Mouse (Mus musculus): ENCODE data around the gene Tmbim6. TPM values are rescaled to one million over a fixed set of nuclear protein-coding genes. Genes with fewer than 3 reads are reported as not detected.

The Tmbim6 gene
- polyA plus RNA-seq, 1 experiment from 2014 or later: 653 TPM

- Histone ChIP-seq H3K9me3 (ENCODE audit: low read length) (no peaks in the 10 kb centered on the region), H3K27ac (ENCODE audit: low read length) (peak overlapping the region; percentile 76), H3K4me3 (ENCODE audit: low read length) (no peak overlapping the region), H3K27me3 (ENCODE audit: insufficient read depth, low read length) (no peaks in the 10 kb centered on the region), H3K4me2 (replicated peaks; ENCODE audit: low read depth, low read length) (peak overlapping the region; percentile 6), H3K9ac (replicated peaks; ENCODE audit: low read length) (peak overlapping the region; percentile 4; the same call in 1 of the 2 replicates), H3K36me3 (ENCODE audit: insufficient read depth, low read length) (no peaks in the 10 kb centered on the region), H3K4me1 (ENCODE audit: insufficient read depth, low read length) (peaks cover 34% of the 10 kb centered on the region)
- ATAC-seq (ENCODE audit: low FRiP score, low TSS enrichment): peak; percentile 66
- 31% methylated on average over 7 of the region's 7 CpGs for WGBS
These were observed 28.6 kb upstream of the Tmbim6 start for GRCm38 (mm10) chr15:99364022-99364530.

DNA sequence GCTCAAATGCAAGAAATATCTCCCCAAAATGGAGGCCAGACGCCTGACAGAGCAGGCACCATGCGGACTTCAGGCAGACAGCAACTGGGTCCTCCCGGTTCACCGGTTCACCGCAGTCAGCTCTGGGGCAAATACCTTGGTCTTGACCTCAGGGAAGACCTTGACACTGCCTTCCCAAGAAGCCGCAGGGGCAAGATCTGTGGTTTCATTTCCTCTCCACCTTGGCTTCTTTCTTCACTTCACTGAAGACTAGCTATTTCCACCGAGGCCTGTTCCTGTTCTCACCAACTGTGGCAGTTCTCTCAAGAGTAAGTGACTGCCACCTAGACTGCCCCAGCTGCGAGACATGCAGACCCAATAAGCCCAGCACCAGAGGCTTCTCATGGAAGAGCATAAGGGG is 27.8 kb upstream of the Tmbim6 start:
- Histone ChIP-seq H3K4me2 (replicated peaks; ENCODE audit: low read depth, low read length) (peak overlapping the region; percentile 6; the same call in 1 of the 2 replicates), H3K4me3 (ENCODE audit: low read length) (no peak overlapping the region), H3K27ac (ENCODE audit: low read length) (peak overlapping the region; percentile 76), H3K9ac (replicated peaks; ENCODE audit: low read length) (no peak overlapping the region), H3K9me3 (ENCODE audit: low read length) (no peaks in the 10 kb centered on the region), H3K27me3 (ENCODE audit: insufficient read depth, low read length) (no peaks in the 10 kb centered on the region), H3K4me1 (ENCODE audit: insufficient read depth, low read length) (peaks cover 37% of the 10 kb centered on the region), H3K36me3 (ENCODE audit: insufficient read depth, low read length) (no peaks in the 10 kb centered on the region)
- 28% methylated on average over 8 of the region's 8 CpGs for WGBS
- no peak for ATAC-seq (ENCODE audit: low FRiP score, low TSS enrichment)

DNA sequence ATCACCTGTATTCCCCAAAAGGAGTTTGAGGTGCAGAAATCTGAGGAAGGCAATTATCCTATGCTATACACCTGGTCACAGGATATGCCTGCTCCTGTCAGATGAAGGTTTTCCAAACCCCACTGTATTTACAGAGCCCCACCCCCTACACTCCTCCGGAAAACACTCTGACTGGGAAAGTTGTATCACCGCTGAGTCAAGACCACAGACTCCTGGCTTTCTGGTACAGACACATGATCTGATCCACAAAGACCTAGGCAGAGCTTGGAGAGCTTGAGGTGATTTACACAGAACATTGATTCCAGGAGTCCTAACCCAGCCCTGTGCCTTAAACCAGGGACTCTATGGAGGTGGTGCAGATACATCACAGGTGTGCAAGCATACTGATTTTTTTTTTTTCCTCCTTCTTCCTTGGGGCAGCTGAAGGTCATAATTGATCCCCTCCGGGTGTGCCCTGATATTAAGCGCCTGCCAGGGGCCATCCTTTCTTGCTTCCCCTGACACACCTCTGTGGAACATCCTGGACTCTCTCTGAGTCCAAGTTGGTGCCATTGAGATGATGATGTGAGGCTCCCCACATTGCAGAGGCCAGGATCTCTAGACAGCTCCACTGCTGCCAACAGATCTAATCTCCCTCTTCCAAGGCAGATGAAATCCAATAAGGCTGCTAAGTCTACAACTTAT is 24.0 kb upstream of the Tmbim6 start:
- H3K4me3 ChIP-seq (ENCODE audit: low read length): peak overlapping the region; percentile 84
- ATAC-seq (ENCODE audit: low FRiP score, low TSS enrichment): no peak
- peaks cover 36% of the 10 kb centered on the region for H3K4me1 ChIP-seq (ENCODE audit: insufficient read depth, low read length)
- peak overlapping the region; percentile 88 for H3K9ac ChIP-seq (replicated peaks; ENCODE audit: low read length)
- H3K4me2 ChIP-seq (replicated peaks; ENCODE audit: low read depth, low read length): peak overlapping the region; percentile 69
- no peak overlapping the region; the same call in 1 of the 2 replicates for H3K27ac ChIP-seq (ENCODE audit: low read length)
- H3K36me3 ChIP-seq (ENCODE audit: insufficient read depth, low read length): no peaks in the 10 kb centered on the region
- no peaks in the 10 kb centered on the region for H3K27me3 ChIP-seq (ENCODE audit: insufficient read depth, low read length)
- 29% methylated on average over 4 of the region's 4 CpGs for WGBS
- no peaks in the 10 kb centered on the region for H3K9me3 ChIP-seq (ENCODE audit: low read length)

GRCm38 (mm10) chr15:99369391-99370171 is 23.1 kb upstream of the Tmbim6 start:
- no peaks in the 10 kb centered on the region for H3K36me3 ChIP-seq (ENCODE audit: insufficient read depth, low read length)
- H3K27ac ChIP-seq (ENCODE audit: low read length): peak overlapping the region; percentile 86
- H3K9ac ChIP-seq (replicated peaks; ENCODE audit: low read length): peak overlapping the region; percentile 88
- peaks cover 27% of the 10 kb centered on the region for H3K4me1 ChIP-seq (ENCODE audit: insufficient read depth, low read length)
- peak overlapping the region; percentile 69 for H3K4me2 ChIP-seq (replicated peaks; ENCODE audit: low read depth, low read length)
- H3K9me3 ChIP-seq (ENCODE audit: low read length): no peaks in the 10 kb centered on the region
- 3% methylated on average over 34 of the region's 39 CpGs for WGBS
- peak overlapping the region; percentile 84 for H3K4me3 ChIP-seq (ENCODE audit: low read length)
- peak; percentile 73; the same call in 1 of the 2 replicates for ATAC-seq (ENCODE audit: low FRiP score, low TSS enrichment)
- H3K27me3 ChIP-seq (ENCODE audit: insufficient read depth, low read length): no peaks in the 10 kb centered on the region

GRCm38 (mm10) chr15:99370259-99370691 is 22.4 kb upstream of the Tmbim6 start, which contains the start of gene Fmnl3:
TSS of gene Fmnl3 (minus strand) at chr15:99370482.
- no peaks in the 10 kb centered on the region for H3K9me3 ChIP-seq (ENCODE audit: low read length)
- peak within 1 kb of the TSS; percentile 84 for H3K4me3 ChIP-seq (ENCODE audit: low read length)
- H3K9ac ChIP-seq (replicated peaks; ENCODE audit: low read length): peak within 1 kb of the TSS; percentile 88
- H3K27ac ChIP-seq (ENCODE audit: low read length): peak within 1 kb of the TSS; percentile 86
- no peaks in the 10 kb centered on the region for H3K27me3 ChIP-seq (ENCODE audit: insufficient read depth, low read length)
- WGBS: under 1% methylated on average over 26 of the region's 48 CpGs
- peaks cover 21% of the 10 kb centered on the region for H3K4me1 ChIP-seq (ENCODE audit: insufficient read depth, low read length)
- no peaks in the 10 kb centered on the region for H3K36me3 ChIP-seq (ENCODE audit: insufficient read depth, low read length)
- peak; percentile 96 for ATAC-seq (ENCODE audit: low FRiP score, low TSS enrichment)
- H3K4me2 ChIP-seq (replicated peaks; ENCODE audit: low read depth, low read length): peak within 1 kb of the TSS; percentile 69

DNA sequence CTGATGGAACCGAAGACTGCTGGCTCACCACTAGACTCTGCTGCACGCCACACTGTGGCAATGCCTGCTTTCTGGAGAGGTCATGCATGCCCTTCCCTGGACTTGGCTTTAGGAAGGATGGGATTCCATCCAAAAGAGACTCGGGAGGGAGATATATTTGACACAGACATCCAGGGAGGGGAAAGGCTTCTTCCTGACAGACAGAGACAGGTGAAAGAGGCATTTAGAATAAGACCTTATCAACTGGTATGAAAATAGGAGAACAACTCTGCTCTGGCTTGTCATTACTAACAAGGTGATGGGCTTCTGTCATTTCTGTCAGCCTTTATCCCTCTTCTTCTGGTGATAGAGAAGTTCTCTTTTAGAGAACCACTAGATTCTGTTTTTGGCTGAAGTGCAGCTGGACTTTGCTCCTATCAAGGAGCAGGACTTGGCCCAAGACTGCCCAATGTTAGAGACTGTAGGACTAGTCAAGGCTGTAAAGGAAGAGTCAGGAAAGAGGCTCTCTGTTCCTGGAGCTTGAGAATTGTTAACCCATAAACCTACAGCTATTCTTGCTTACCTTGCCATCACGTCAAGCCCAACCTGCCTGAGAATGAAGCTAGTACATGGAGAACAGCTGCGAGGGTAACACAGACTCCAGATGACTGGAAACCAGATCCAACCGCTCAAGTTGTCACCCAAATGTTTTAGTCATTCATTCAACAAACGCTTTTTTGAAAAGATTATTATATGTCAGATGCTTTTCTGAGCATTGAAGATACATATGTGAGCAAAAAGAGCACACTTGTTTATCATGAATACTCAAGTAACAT is 20.9 kb upstream of the Tmbim6 start:
- H3K27me3 ChIP-seq (ENCODE audit: insufficient read depth, low read length): no peaks in the 10 kb centered on the region
- no peak overlapping the region for H3K27ac ChIP-seq (ENCODE audit: low read length)
- no peaks in the 10 kb centered on the region for H3K9me3 ChIP-seq (ENCODE audit: low read length)
- H3K36me3 ChIP-seq (ENCODE audit: insufficient read depth, low read length): no peaks in the 10 kb centered on the region
- no peak overlapping the region for H3K9ac ChIP-seq (replicated peaks; ENCODE audit: low read length)
- H3K4me3 ChIP-seq (ENCODE audit: low read length): no peak overlapping the region
- H3K4me1 ChIP-seq (ENCODE audit: insufficient read depth, low read length): peaks cover 21% of the 10 kb centered on the region
- WGBS: 89% methylated on average over 7 of the region's 7 CpGs
- no peak overlapping the region for H3K4me2 ChIP-seq (replicated peaks; ENCODE audit: low read depth, low read length)
- ATAC-seq (ENCODE audit: low FRiP score, low TSS enrichment): no peak

DNA sequence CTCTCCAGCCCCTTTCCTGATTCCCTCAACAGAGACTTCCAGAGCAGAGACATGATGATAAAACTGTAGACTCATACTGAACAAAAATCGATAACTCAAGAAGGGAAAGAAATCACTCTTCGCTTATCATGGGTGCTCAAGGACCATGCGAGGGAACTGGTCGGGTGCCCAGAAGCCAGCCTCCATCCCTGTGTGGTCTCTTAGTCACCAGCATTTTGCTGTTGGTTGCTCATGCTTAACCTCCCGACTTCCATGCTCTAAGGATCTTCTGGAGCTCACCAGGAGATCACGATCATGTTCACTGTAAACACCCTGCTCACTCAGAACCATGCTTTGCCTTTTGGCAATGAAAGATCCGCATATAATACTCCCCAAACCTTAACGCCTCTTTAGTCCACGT is 19.9 kb upstream of the Tmbim6 start:
- H3K27me3 ChIP-seq (ENCODE audit: insufficient read depth, low read length): no peaks in the 10 kb centered on the region
- no peak overlapping the region for H3K27ac ChIP-seq (ENCODE audit: low read length)

GRCm38 (mm10) chr15:99375036-99375435 is 17.6 kb upstream of the Tmbim6 start:
- H3K4me3 ChIP-seq (ENCODE audit: low read length): no peak overlapping the region
- no peak overlapping the region for H3K4me2 ChIP-seq (replicated peaks; ENCODE audit: low read depth, low read length)
- no peaks in the 10 kb centered on the region for H3K27me3 ChIP-seq (ENCODE audit: insufficient read depth, low read length)
- WGBS: 98% methylated on average over 5 of the region's 5 CpGs
- peaks cover 6% of the 10 kb centered on the region; the same call in 1 of the 2 replicates for H3K4me1 ChIP-seq (ENCODE audit: insufficient read depth, low read length)
- H3K9me3 ChIP-seq (ENCODE audit: low read length): peaks cover 5% of the 10 kb centered on the region; the same call in 1 of the 2 replicates
- no peak overlapping the region for H3K27ac ChIP-seq (ENCODE audit: low read length)
- H3K36me3 ChIP-seq (ENCODE audit: insufficient read depth, low read length): no peaks in the 10 kb centered on the region
- no peak overlapping the region for H3K9ac ChIP-seq (replicated peaks; ENCODE audit: low read length)
- ATAC-seq (ENCODE audit: low FRiP score, low TSS enrichment): no peak

More for the DNA sequence above, 19.9 kb upstream of the Tmbim6 start:
- Histone ChIP-seq H3K4me3 (ENCODE audit: low read length) (no peak overlapping the region), H3K4me1 (ENCODE audit: insufficient read depth, low read length) (peaks cover 21% of the 10 kb centered on the region), H3K4me2 (replicated peaks; ENCODE audit: low read depth, low read length) (no peak overlapping the region), H3K36me3 (ENCODE audit: insufficient read depth, low read length) (no peaks in the 10 kb centered on the region), H3K9me3 (ENCODE audit: low read length) (no peaks in the 10 kb centered on the region), H3K9ac (replicated peaks; ENCODE audit: low read length) (no peak overlapping the region)
- ATAC-seq (ENCODE audit: low FRiP score, low TSS enrichment): no peak
- 55% methylated on average over 9 of the region's 9 CpGs for WGBS

- no peak overlapping the region for H3K4me3 ChIP-seq (ENCODE audit: low read length)
- peaks cover 6% of the 10 kb centered on the region; the same call in 1 of the 2 replicates for H3K4me1 ChIP-seq (ENCODE audit: insufficient read depth, low read length)
- H3K27ac ChIP-seq (ENCODE audit: low read length): no peak overlapping the region
- H3K9me3 ChIP-seq (ENCODE audit: low read length): peaks cover 5% of the 10 kb centered on the region; the same call in 1 of the 2 replicates
- ATAC-seq (ENCODE audit: low FRiP score, low TSS enrichment): no peak
- no peak overlapping the region for H3K9ac ChIP-seq (replicated peaks; ENCODE audit: low read length)
- no peak overlapping the region for H3K4me2 ChIP-seq (replicated peaks; ENCODE audit: low read depth, low read length)
- H3K27me3 ChIP-seq (ENCODE audit: insufficient read depth, low read length): no peaks in the 10 kb centered on the region
- no peaks in the 10 kb centered on the region for H3K36me3 ChIP-seq (ENCODE audit: insufficient read depth, low read length)
- WGBS: 85% methylated on average over 3 of the region's 3 CpGs
These were observed 17.1 kb upstream of the Tmbim6 start for GRCm38 (mm10) chr15:99375581-99375980.
